Mouse (Mus musculus) cerebellum, postnatal 36 days (tissue): ENCODE measurements around the gene Tmem82.

Experiments used
- DNase-seq, 2 experiments: peaks; one replicate each; pipeline ENCODE4 v3.0.0; 2021 to 2022; ENCODE audit warnings: mixed read lengths in 2 of 2

Tmem82 gene

GRCm38 (mm10) chr4:141618565-141619243, at the start of gene Tmem82:
Gene Tmem82 (minus strand): TSS chr4:141618633.
- DNase-seq: peak; percentile 64 to 67

- DNase-seq: no peak
These were observed 46.4 kb upstream of the Tmem82 start, which contains the start of gene Plekhm2 for GRCm38 (mm10) chr4:141664799-141665198. Gene Plekhm2 (minus strand): TSS chr4:141664899.

- peak; percentile 72 to 82 for DNase-seq
These were observed 45.7 kb upstream of the Tmem82 start for GRCm38 (mm10) chr4:141664011-141664745.

GRCm38 (mm10) chr4:141663122-141663931, 44.9 kb upstream of the Tmem82 start:
- peak; percentile 27 to 33 for DNase-seq

GRCm38 (mm10) chr4:141660884-141661283, 42.5 kb upstream of the Tmem82 start:
- no peak for DNase-seq

GRCm38 (mm10) chr4:141659739-141660138, 41.3 kb upstream of the Tmem82 start:
- no peak for DNase-seq

- no peak for DNase-seq
These were observed 40.5 kb upstream of the Tmem82 start for GRCm38 (mm10) chr4:141658846-141659484.

GRCm38 (mm10) chr4:141656932-141657331, 38.5 kb upstream of the Tmem82 start:
- no peak for DNase-seq

GRCm38 (mm10) chr4:141655908-141656608, 37.6 kb upstream of the Tmem82 start:
- peak; percentile 39 to 60 for DNase-seq

GRCm38 (mm10) chr4:141654509-141654908, 36.1 kb upstream of the Tmem82 start:
- DNase-seq: no peak

- DNase-seq: no peak
These were observed 35.4 kb upstream of the Tmem82 start for GRCm38 (mm10) chr4:141653813-141654212.

GRCm38 (mm10) chr4:141653044-141653443, 34.6 kb upstream of the Tmem82 start:
- no peak for DNase-seq

GRCm38 (mm10) chr4:141651944-141652343, 33.5 kb upstream of the Tmem82 start:
- no peak for DNase-seq

- DNase-seq: no peak
These were observed 32.9 kb upstream of the Tmem82 start for GRCm38 (mm10) chr4:141651286-141651685.

GRCm38 (mm10) chr4:141649244-141649643, 30.8 kb upstream of the Tmem82 start:
- no peak for DNase-seq

GRCm38 (mm10) chr4:141648262-141648661, 29.8 kb upstream of the Tmem82 start:
- DNase-seq: no peak

- DNase-seq: no peak
These were observed 28.8 kb upstream of the Tmem82 start for GRCm38 (mm10) chr4:141647187-141647586.

GRCm38 (mm10) chr4:141645988-141646387, 27.6 kb upstream of the Tmem82 start:
- DNase-seq: no peak

GRCm38 (mm10) chr4:141643118-141643855, 24.9 kb upstream of the Tmem82 start:
- DNase-seq: peak; percentile 53 to 62

GRCm38 (mm10) chr4:141641961-141642811, 23.8 kb upstream of the Tmem82 start:
- DNase-seq: peak in 1 of 2 experiments; percentile 14
